Mouse (Mus musculus) erythroblast, embryonic 14.5 days (primary cell): ENCODE measurements around the gene Elob. TPM values are rescaled to one million over a fixed set of nuclear protein-coding genes. Genes with fewer than 3 reads are reported as not detected.

Source experiments
- H3K27me3 ChIP-seq: 2 replicates; pipeline ENCODE4 v1.6.1; 2012; ENCODE audit warnings: inconsistent platforms; ENCODE audit not compliant: control insufficient read depth
- H3K36me3 ChIP-seq: 2 replicates; pipeline ENCODE4 v1.6.1; 2012; ENCODE audit warnings: mild to moderate bottlenecking, inconsistent platforms; ENCODE audit not compliant: control insufficient read depth
- H3K4me1 ChIP-seq: 2 replicates; pipeline ENCODE4 v1.6.1; 2012; ENCODE audit warnings: inconsistent platforms; ENCODE audit not compliant: control insufficient read depth
- H3K4me3 ChIP-seq: replicated peaks from 2 replicates; pipeline ENCODE3; 2012; ENCODE audit warnings: moderate library complexity, mild to moderate bottlenecking, inconsistent platforms
- H3K9me3 ChIP-seq: 2 replicates; pipeline ENCODE4 v1.6.1; 2012; ENCODE audit warnings: low read length, inconsistent platforms, mixed read lengths; ENCODE audit not compliant: control insufficient read depth
- GATA1 ChIP-seq: IDR thresholded peaks from 2 replicates; pipeline ENCODE4 v1.6.1; 2012; ENCODE audit warnings: low read length, inconsistent platforms, mixed read lengths
- TAL1 ChIP-seq: IDR thresholded peaks from 3 replicates; pipeline ENCODE4 v1.6.1; 2012; ENCODE audit warnings: low read length, inconsistent platforms, mixed read lengths
- polyA plus RNA-seq: library from polyadenylated mRNA; stranded (reverse); fragments of >175 nt; gene quantifications from 2 replicates; pipeline ENCODE4 v1.2.3, GENCODE M21; 2012

The Elob gene
- polyA plus RNA-seq, 1 experiment: 109 TPM

GRCm38 (mm10) chr17:23831201-23831600 lies 2.3 kb upstream of the Elob start:
- H3K4me1 ChIP-seq: peaks cover 22% of the 10 kb centered on the region
- H3K9me3 ChIP-seq: peaks cover 10% of the 10 kb centered on the region
- TF ChIP-seq TAL1: no peak
- TF ChIP-seq GATA1: no peak
- no peak overlapping the region for H3K4me3 ChIP-seq
- H3K27me3 ChIP-seq: peaks cover 49% of the 10 kb centered on the region
- peaks cover 14% of the 10 kb centered on the region for H3K36me3 ChIP-seq

- TF ChIP-seq GATA1 (no peak), TAL1 (no peak)
- H3K9me3 ChIP-seq: peaks cover 10% of the 10 kb centered on the region
Observed at GRCm38 (mm10) chr17:23828271-23829001, 500 bp downstream of the Elob start.

GRCm38 (mm10) chr17:23825591-23825990 lies 3.3 kb downstream of the Elob start:
- Histone ChIP-seq H3K27me3 (peaks cover 5% of the 10 kb centered on the region), H3K9me3 (peaks cover 17% of the 10 kb centered on the region), H3K4me3 (no peak overlapping the region), H3K4me1 (peaks cover 24% of the 10 kb centered on the region), H3K36me3 (peaks cover 70% of the 10 kb centered on the region)
- TF ChIP-seq TAL1 (no peak), GATA1 (no peak)

More at GRCm38 (mm10) chr17:23828271-23829001, 500 bp downstream of the Elob start:
- Histone ChIP-seq H3K4me1 (peaks cover 23% of the 10 kb centered on the region), H3K27me3 (peaks cover 28% of the 10 kb centered on the region), H3K36me3 (peaks cover 42% of the 10 kb centered on the region), H3K4me3 (peak overlapping the region; percentile 86)

GRCm38 (mm10) chr17:23823614-23824013 lies 5.3 kb downstream of the Elob start:
- H3K27me3 ChIP-seq: peaks cover 3% of the 10 kb centered on the region; the same call in 1 of the 2 replicates
- H3K4me1 ChIP-seq: peaks cover 18% of the 10 kb centered on the region
- H3K4me3 ChIP-seq: no peak overlapping the region
- H3K9me3 ChIP-seq: peaks cover 27% of the 10 kb centered on the region
- H3K36me3 ChIP-seq: peaks cover 90% of the 10 kb centered on the region
- TF ChIP-seq GATA1: no peak
- TF ChIP-seq TAL1: no peak

- H3K9me3 ChIP-seq: peaks cover 32% of the 10 kb centered on the region
- TF ChIP-seq GATA1 (no peak), TAL1 (no peak)
Observed at GRCm38 (mm10) chr17:23823018-23823417, 5.9 kb downstream of the Elob start.

GRCm38 (mm10) chr17:23822094-23822493 lies 6.8 kb downstream of the Elob start:
- Histone ChIP-seq H3K36me3 (peaks cover 100% of the 10 kb centered on the region), H3K9me3 (peaks cover 42% of the 10 kb centered on the region), H3K4me3 (no peak overlapping the region), H3K27me3 (peaks cover 4% of the 10 kb centered on the region; the same call in 1 of the 2 replicates), H3K4me1 (peaks cover 4% of the 10 kb centered on the region)
- TF ChIP-seq TAL1 (no peak), GATA1 (no peak)

More at GRCm38 (mm10) chr17:23823018-23823417, 5.9 kb downstream of the Elob start:
- Histone ChIP-seq H3K4me1 (peaks cover 12% of the 10 kb centered on the region), H3K27me3 (peaks cover 4% of the 10 kb centered on the region; the same call in 1 of the 2 replicates), H3K4me3 (no peak overlapping the region), H3K36me3 (peaks cover 96% of the 10 kb centered on the region)

- Histone ChIP-seq H3K4me1 (peaks cover 2% of the 10 kb centered on the region; the same call in 1 of the 2 replicates), H3K9me3 (peaks cover 55% of the 10 kb centered on the region), H3K27me3 (peaks cover 7% of the 10 kb centered on the region; the same call in 1 of the 2 replicates), H3K36me3 (peaks cover 100% of the 10 kb centered on the region), H3K4me3 (no peak overlapping the region)
- TF ChIP-seq GATA1 (no peak), TAL1 (no peak)
Observed at GRCm38 (mm10) chr17:23820731-23821130, 8.2 kb downstream of the Elob start.

GRCm38 (mm10) chr17:23819235-23819634 lies 9.7 kb downstream of the Elob start:
- Histone ChIP-seq H3K36me3 (peaks cover 100% of the 10 kb centered on the region), H3K4me3 (no peak overlapping the region), H3K27me3 (peaks cover 12% of the 10 kb centered on the region; the same call in 1 of the 2 replicates), H3K4me1 (peaks cover 2% of the 10 kb centered on the region; the same call in 1 of the 2 replicates), H3K9me3 (peaks cover 68% of the 10 kb centered on the region)
- TF ChIP-seq GATA1: no peak

GRCm38 (mm10) chr17:23818579-23818978 lies 10.4 kb downstream of the Elob start:
- H3K27me3 ChIP-seq: peaks cover 12% of the 10 kb centered on the region; the same call in 1 of the 2 replicates
- H3K9me3 ChIP-seq: peaks cover 72% of the 10 kb centered on the region
- H3K4me3 ChIP-seq: no peak overlapping the region
- peaks cover 2% of the 10 kb centered on the region; the same call in 1 of the 2 replicates for H3K4me1 ChIP-seq
- peaks cover 100% of the 10 kb centered on the region for H3K36me3 ChIP-seq
- no peak for TF ChIP-seq TAL1
- TF ChIP-seq GATA1: no peak

GRCm38 (mm10) chr17:23815641-23816040 lies 13.3 kb downstream of the Elob start:
- TF ChIP-seq GATA1: no peak
- no peak for TF ChIP-seq TAL1
- Histone ChIP-seq H3K36me3 (peaks cover 100% of the 10 kb centered on the region), H3K9me3 (peaks cover 66% of the 10 kb centered on the region), H3K4me1 (no peaks in the 10 kb centered on the region), H3K27me3 (peaks cover 12% of the 10 kb centered on the region; the same call in 1 of the 2 replicates), H3K4me3 (no peak overlapping the region)
